Mouse (Mus musculus): Measurements from ENCODE around the gene Strn3. TPM values are rescaled to one million over a fixed set of nuclear protein-coding genes. Genes with fewer than 3 reads are reported as not detected.

Gene Strn3
- polyA plus RNA-seq (2014; fragmentation: Nextera tagmentation; extraction: Ambion mirVana) = 55.2 and 56.1 TPM in 2 replicates

DNA sequence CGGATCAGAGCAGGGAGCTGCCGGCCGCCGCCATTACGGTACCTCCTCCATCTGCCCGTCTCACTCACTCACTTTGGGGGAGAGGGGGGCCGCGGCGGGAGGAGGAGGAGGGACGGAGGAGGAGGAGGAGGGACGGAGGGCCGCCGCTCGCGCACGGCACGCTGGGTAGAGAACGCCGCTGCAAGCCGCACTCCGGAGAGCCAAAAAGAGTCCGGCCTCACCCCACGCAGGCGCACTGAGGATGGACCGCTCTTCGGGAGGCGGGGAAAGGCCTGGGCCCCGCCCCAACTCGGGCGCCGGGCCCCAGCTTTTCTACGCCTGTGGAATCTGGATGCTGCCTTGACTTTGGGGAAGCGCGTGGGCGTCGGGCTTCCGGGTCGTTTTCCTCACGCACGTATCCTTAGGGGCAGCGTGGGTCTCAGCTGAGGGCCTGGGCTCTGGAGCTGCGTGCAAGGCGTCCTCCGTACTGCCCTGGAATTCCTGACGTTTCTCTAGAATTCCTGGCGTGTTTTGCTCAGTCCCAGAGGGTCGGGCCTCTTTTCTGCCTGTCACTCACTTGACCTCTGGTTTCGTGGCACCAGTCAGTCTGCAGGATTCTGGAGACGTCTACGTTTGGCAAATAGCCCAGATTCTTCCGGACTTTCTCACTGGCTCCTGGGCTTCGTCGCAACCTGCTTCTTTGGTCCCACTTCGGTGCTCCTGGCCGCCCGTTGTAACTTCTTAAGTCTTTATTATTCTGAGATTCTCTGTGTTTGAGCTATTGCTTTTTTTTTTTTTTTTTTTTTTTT, at the start of gene Strn3:
TSS of gene Strn3 (minus strand) at position 53 of the 788 bp plus-strand sequence.
- under 1% methylated on average over 55 of the region's 56 CpGs for WGBS
- DNase-seq (ENCODE audit: low spot score, missing footprints) (peak; percentile 99), ATAC-seq (ENCODE audit: low FRiP score) (peak; percentile 96)

DNA sequence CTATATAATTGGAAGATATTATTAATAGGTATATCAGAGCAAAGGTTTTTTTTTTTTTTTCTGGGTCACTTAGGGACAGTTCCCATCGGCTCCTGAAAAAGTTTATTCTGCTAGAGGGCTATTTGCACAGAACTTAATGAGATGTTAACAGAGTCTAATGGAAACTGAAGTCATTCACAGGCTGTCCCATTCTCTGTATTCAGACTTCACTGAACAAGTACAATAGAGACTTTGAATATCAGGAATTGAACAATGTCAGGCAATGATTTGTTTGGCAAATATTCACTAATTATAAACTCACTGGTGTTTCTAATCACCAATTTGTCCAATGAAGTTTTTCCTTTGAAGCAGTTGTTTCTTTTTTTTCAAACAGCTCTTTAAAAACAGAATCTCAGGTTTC, 45.1 kb upstream of the Strn3 start:
- no peak overlapping the region for H3K9ac ChIP-seq (ENCODE audit: low read length)
- H3K36me3 ChIP-seq (ENCODE audit: control insufficient read depth, insufficient read depth, low read length) = no peaks in the 10 kb centered on the region
- no peaks in the 10 kb centered on the region for H3K4me1 ChIP-seq (ENCODE audit: control insufficient read depth, insufficient read depth, low read length)
- WGBS = 59% methylated on average over 1 of the region's 1 CpGs
- H3K27me3 ChIP-seq (ENCODE audit: control insufficient read depth, insufficient read depth, low read length) = no peaks in the 10 kb centered on the region
- H3K27ac ChIP-seq (ENCODE audit: low read depth, low read length) = no peak overlapping the region
- H3K4me3 ChIP-seq (ENCODE audit: low read depth, low read length) = no peak overlapping the region
- ATAC-seq (ENCODE audit: low FRiP score) (no peak), DNase-seq (ENCODE audit: low spot score, missing footprints) (no peak)
- no peak overlapping the region for H3K4me2 ChIP-seq
- H3K9me3 ChIP-seq (ENCODE audit: control insufficient read depth, low read length) = no peaks in the 10 kb centered on the region

More for the DNA sequence above, at the start of gene Strn3:
- H3K9me3 ChIP-seq (ENCODE audit: control insufficient read depth, low read length) = no peaks in the 10 kb centered on the region
- H3K4me2 ChIP-seq = peak within 1 kb of the TSS; percentile 73
- no peaks in the 10 kb centered on the region for H3K36me3 ChIP-seq (ENCODE audit: control insufficient read depth, insufficient read depth, low read length)
- peak within 1 kb of the TSS; percentile 100 for H3K9ac ChIP-seq (ENCODE audit: low read length)
- H3K4me1 ChIP-seq (ENCODE audit: control insufficient read depth, insufficient read depth, low read length) = peaks cover 7% of the 10 kb centered on the region
- H3K4me3 ChIP-seq (ENCODE audit: low read depth, low read length) = peak within 1 kb of the TSS; percentile 98
- H3K27me3 ChIP-seq (ENCODE audit: control insufficient read depth, insufficient read depth, low read length) = no peaks in the 10 kb centered on the region
- peak within 1 kb of the TSS; percentile 99 for H3K27ac ChIP-seq (ENCODE audit: low read depth, low read length)

DNA sequence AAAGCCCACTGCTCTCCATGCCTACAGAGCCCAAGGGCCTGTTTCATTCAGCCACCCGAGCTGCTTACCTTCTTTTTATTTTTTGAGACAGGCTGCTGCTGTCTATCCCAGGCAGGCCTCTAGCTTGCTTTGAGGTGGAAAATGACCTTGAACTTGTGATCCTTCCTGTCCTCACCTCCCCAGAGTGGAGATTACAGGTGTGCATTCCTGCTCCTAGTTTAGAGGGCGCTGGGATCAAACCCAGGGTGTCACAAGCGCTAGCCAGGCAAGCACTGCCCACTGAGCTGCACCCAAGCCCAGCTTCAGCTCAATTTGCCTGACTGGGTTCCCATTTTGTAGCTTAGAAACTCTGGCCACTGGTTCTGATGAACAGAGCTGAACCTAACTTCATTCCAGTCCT, 44.7 kb upstream of the Strn3 start:
- no peak overlapping the region for H3K9ac ChIP-seq (ENCODE audit: low read length)
- no peak for ATAC-seq (ENCODE audit: low FRiP score)
- H3K4me3 ChIP-seq (ENCODE audit: low read depth, low read length) = no peak overlapping the region
- 75% methylated on average over 3 of the region's 3 CpGs for WGBS
- H3K4me2 ChIP-seq = no peak overlapping the region
- no peak overlapping the region for H3K27ac ChIP-seq (ENCODE audit: low read depth, low read length)
- H3K9me3 ChIP-seq (ENCODE audit: control insufficient read depth, low read length) = no peaks in the 10 kb centered on the region
- DNase-seq (ENCODE audit: low spot score, missing footprints) = no peak
- no peaks in the 10 kb centered on the region for H3K4me1 ChIP-seq (ENCODE audit: control insufficient read depth, insufficient read depth, low read length)
- no peaks in the 10 kb centered on the region for H3K27me3 ChIP-seq (ENCODE audit: control insufficient read depth, insufficient read depth, low read length)
- H3K36me3 ChIP-seq (ENCODE audit: control insufficient read depth, insufficient read depth, low read length) = no peaks in the 10 kb centered on the region

DNA sequence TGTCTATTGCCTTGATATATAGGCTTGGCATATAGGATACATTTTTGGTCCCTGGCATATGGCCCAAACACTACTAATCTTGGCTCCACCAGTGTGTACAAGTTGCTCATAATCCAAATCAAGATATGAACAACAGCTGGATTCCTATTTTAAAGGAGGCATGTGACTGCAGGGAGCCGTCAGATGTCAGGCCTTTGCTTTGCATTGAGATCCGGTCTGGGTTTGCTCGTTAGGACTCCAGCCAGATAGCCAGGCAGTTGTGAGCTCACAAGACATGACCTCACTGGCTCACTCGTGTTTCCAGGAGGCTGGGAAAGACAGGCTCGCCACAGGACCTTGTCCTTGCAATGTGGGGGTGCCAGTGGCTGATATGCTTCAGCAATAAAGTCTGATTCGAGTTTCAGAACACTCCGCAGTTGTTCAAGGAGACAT, 44.2 kb upstream of the Strn3 start:
- no peaks in the 10 kb centered on the region for H3K27me3 ChIP-seq (ENCODE audit: control insufficient read depth, insufficient read depth, low read length)
- H3K9me3 ChIP-seq (ENCODE audit: control insufficient read depth, low read length) = no peaks in the 10 kb centered on the region
- no peak overlapping the region for H3K27ac ChIP-seq (ENCODE audit: low read depth, low read length)
- no peaks in the 10 kb centered on the region for H3K36me3 ChIP-seq (ENCODE audit: control insufficient read depth, insufficient read depth, low read length)
- ATAC-seq (ENCODE audit: low FRiP score) (no peak), DNase-seq (ENCODE audit: low spot score, missing footprints) (no peak)
- no peak overlapping the region for H3K4me3 ChIP-seq (ENCODE audit: low read depth, low read length)
- no peaks in the 10 kb centered on the region for H3K4me1 ChIP-seq (ENCODE audit: control insufficient read depth, insufficient read depth, low read length)
- whole genome bisulfite sequencing = 76% methylated on average over 7 of the region's 7 CpGs
- no peak overlapping the region for H3K4me2 ChIP-seq
- H3K9ac ChIP-seq (ENCODE audit: low read length) = no peak overlapping the region

DNA sequence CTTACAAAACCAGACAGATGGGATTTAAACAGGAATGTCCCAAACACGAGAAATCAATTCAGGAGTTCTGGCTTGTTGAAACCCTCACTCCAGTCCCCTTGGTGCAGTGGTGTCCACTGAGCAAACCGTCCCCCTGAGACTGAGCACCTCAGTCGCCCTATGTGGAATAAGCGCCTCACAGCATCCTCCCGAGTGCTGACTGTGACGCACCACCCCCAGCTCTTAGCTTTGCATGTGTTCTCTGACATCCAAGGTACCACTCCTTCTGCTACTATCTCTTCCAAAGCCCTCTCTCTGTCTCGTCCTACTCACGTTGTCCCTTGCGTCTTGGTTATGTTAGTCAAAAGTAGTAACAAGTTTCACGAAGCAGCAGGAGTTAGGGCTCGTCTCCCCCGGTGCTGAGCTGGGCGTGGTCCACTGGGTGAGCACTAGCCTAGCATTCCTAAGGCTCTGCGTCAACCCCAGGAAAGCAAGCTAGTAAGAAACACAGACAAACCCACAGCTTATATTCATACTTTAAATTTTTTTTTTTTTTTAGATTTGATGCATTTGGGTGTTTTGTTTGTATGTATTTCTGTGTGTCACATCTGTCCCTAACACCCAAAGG, 43.0 kb upstream of the Strn3 start:
- no peak for DNase-seq (ENCODE audit: low spot score, missing footprints)
- Histone ChIP-seq H3K9me3 (ENCODE audit: control insufficient read depth, low read length) (no peaks in the 10 kb centered on the region), H3K27ac (ENCODE audit: low read depth, low read length) (no peak overlapping the region), H3K27me3 (ENCODE audit: control insufficient read depth, insufficient read depth, low read length) (no peaks in the 10 kb centered on the region), H3K36me3 (ENCODE audit: control insufficient read depth, insufficient read depth, low read length) (no peaks in the 10 kb centered on the region), H3K4me3 (ENCODE audit: low read depth, low read length) (no peak overlapping the region), H3K4me1 (ENCODE audit: control insufficient read depth, insufficient read depth, low read length) (no peaks in the 10 kb centered on the region), H3K9ac (ENCODE audit: low read length) (no peak overlapping the region), H3K4me2 (no peak overlapping the region)
- no peak for ATAC-seq (ENCODE audit: low FRiP score)
- 82% methylated on average over 14 of the region's 14 CpGs for WGBS

DNA sequence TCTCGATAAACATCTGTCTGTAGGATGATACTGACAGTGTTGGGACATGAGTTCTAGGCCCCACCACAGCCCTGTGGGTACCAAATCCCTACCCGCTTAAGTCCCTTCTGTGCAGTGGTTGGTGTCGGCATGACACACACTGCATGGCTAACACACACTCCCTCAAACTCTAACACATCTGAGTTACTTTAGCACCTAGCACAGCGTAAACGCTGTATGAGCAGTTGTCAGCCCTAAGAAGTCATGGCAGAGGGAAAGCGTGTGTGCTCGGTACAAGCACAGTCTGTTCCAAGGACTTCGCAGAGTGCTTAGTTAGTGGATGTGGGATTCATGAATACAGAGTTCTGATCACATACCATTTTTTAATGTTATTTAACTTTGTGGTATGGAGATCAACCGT, 38.1 kb upstream of the Strn3 start:
- Histone ChIP-seq H3K9ac (ENCODE audit: low read length) (no peak overlapping the region), H3K36me3 (ENCODE audit: control insufficient read depth, insufficient read depth, low read length) (no peaks in the 10 kb centered on the region), H3K27me3 (ENCODE audit: control insufficient read depth, insufficient read depth, low read length) (no peaks in the 10 kb centered on the region), H3K4me1 (ENCODE audit: control insufficient read depth, insufficient read depth, low read length) (no peaks in the 10 kb centered on the region), H3K4me3 (ENCODE audit: low read depth, low read length) (no peak overlapping the region), H3K27ac (ENCODE audit: low read depth, low read length) (no peak overlapping the region), H3K9me3 (ENCODE audit: control insufficient read depth, low read length) (no peaks in the 10 kb centered on the region), H3K4me2 (no peak overlapping the region)
- ATAC-seq (ENCODE audit: low FRiP score) = no peak
- 93% methylated on average over 9 of the region's 9 CpGs for WGBS
- no peak for DNase-seq (ENCODE audit: low spot score, missing footprints)

DNA sequence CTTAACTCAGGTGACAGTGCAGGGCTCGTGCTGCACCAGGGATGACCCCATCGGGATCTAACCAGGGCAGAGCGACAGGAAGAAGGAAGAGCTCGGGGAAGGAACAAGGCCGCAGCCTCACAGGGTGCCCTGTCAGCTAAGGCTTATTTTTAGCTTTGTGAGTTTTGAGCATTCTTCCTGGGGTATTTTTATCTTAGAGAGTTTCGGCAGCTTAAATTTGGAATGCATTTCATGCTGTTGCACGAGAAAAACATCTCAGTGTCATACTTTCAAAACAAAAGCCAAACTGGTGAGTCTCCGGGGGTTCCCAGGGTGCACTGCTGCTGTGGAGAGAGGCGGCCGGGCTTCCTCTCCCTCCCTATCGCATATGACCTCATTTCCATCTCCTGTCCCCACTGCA, 37.4 kb upstream of the Strn3 start:
- ATAC-seq (ENCODE audit: low FRiP score) = no peak
- Histone ChIP-seq H3K9me3 (ENCODE audit: control insufficient read depth, low read length) (no peaks in the 10 kb centered on the region), H3K27ac (ENCODE audit: low read depth, low read length) (no peak overlapping the region), H3K4me1 (ENCODE audit: control insufficient read depth, insufficient read depth, low read length) (no peaks in the 10 kb centered on the region), H3K4me3 (ENCODE audit: low read depth, low read length) (no peak overlapping the region), H3K27me3 (ENCODE audit: control insufficient read depth, insufficient read depth, low read length) (no peaks in the 10 kb centered on the region), H3K9ac (ENCODE audit: low read length) (no peak overlapping the region), H3K36me3 (ENCODE audit: control insufficient read depth, insufficient read depth, low read length) (no peaks in the 10 kb centered on the region), H3K4me2 (no peak overlapping the region)
- 72% methylated on average over 11 of the region's 11 CpGs for WGBS
- no peak for DNase-seq (ENCODE audit: low spot score, missing footprints)

DNA sequence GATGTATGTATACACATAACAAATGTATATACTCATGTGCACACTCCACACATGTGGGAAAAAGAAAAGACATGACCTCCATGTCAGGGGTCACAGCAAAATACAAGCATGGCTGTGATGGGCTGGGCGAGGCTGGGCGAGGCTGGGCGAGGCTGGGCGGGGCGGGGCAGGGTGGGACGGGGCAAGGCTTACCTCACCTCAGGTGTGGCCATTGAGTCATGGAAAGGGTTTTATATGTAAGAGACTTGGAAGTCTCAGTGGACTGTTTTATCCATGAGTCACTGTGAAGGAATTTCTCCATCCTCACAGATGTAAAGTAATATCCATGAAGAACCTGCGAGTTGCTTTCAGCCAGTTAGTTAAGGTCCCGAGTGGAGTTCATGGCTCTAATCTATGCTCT, 30.1 kb upstream of the Strn3 start:
- DNase-seq (ENCODE audit: low spot score, missing footprints) = no peak
- Histone ChIP-seq H3K27me3 (ENCODE audit: control insufficient read depth, insufficient read depth, low read length) (no peaks in the 10 kb centered on the region), H3K9ac (ENCODE audit: low read length) (no peak overlapping the region), H3K36me3 (ENCODE audit: control insufficient read depth, insufficient read depth, low read length) (no peaks in the 10 kb centered on the region), H3K4me1 (ENCODE audit: control insufficient read depth, insufficient read depth, low read length) (no peaks in the 10 kb centered on the region), H3K27ac (ENCODE audit: low read depth, low read length) (no peak overlapping the region), H3K4me3 (ENCODE audit: low read depth, low read length) (no peak overlapping the region), H3K4me2 (no peak overlapping the region), H3K9me3 (ENCODE audit: control insufficient read depth, low read length) (no peaks in the 10 kb centered on the region)
- ATAC-seq (ENCODE audit: low FRiP score) = no peak
- 98% methylated on average over 8 of the region's 8 CpGs for WGBS

DNA sequence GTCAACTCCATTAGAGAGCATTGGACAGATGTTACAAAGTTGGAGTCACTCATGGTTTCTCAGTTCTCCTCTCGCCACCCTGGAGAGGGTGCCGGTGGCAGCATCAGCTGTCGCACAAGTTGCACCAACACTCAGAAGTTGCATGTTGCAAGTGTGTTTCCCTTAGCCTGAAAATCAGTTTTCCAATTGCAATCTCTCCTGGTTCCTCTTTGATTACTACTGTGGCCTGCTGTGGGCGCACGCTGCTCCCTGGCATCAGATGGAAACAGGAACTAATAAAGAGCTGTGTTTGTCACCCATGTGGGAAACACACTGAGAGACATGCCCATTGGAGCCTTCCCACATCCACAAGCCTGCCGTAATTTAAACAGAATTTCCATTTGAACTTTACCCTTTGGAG, 26.9 kb upstream of the Strn3 start:
- Histone ChIP-seq H3K4me3 (ENCODE audit: low read depth, low read length) (no peak overlapping the region), H3K9ac (ENCODE audit: low read length) (no peak overlapping the region), H3K4me1 (ENCODE audit: control insufficient read depth, insufficient read depth, low read length) (no peaks in the 10 kb centered on the region), H3K27me3 (ENCODE audit: control insufficient read depth, insufficient read depth, low read length) (no peaks in the 10 kb centered on the region), H3K27ac (ENCODE audit: low read depth, low read length) (no peak overlapping the region), H3K36me3 (ENCODE audit: control insufficient read depth, insufficient read depth, low read length) (no peaks in the 10 kb centered on the region), H3K9me3 (ENCODE audit: control insufficient read depth, low read length) (no peaks in the 10 kb centered on the region), H3K4me2 (no peak overlapping the region)
- DNase-seq (ENCODE audit: low spot score, missing footprints) (no peak), ATAC-seq (ENCODE audit: low FRiP score) (no peak)
- 94% methylated on average over 6 of the region's 6 CpGs for WGBS

Measured in midbrain, embryonic 11.5 days (tissue).